ENCODE assay signal across 10 mouse cellular contexts in the genomic region with DNA sequence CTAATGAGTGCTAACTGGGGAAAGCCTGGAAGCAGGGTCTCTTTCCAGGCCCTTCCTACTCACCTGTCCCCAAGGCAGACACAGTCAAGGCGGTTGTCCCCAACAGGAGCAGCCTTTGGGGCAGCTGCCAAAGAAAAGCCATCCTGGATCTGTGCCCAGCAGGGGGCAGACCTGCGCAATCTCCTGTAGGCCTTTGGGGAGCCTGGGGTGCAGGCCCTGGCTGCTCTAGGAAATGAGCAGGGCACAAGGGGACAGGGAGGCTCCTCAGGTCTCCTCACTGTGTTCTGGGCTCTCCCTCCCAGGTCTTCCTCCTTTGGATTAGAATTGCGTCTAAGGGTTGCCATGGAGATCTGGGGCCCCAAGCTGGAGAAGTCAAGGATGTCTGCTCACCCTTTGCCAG. TPM values are rescaled to one million over a fixed set of nuclear protein-coding genes. Genes with fewer than 3 reads are reported as not detected.
A peak's percentile ranks its signal among the peaks of the same experiment; 100 is the strongest.
DNase-seq lines count a peak whose midpoint lies in the region; ATAC-seq and TF ChIP-seq lines count a peak whose summit lies in the region.
"Had no signal": no experiment of that assay in that cellular context is flagged by ENCODE, and none has a peak within 500 bp of the region (broad histone marks: within the 10 kb centered on the region; RNA-seq: fewer than 3 reads in every experiment).

No protein-coding gene starts in this region.

- TF ChIP-seq CTCF in cerebellum, adult 2 months (IDR thresholded peaks at IDR 0.05; ENCODE audit: borderline replicate concordance, insufficient read depth, low read depth, low read length): no peak

- DNase-seq in kidney, postnatal 25 days: peak; percentile 51 to 53
- DNase-seq in kidney, adult 11 months: no peak
- DNase-seq in T-cell, adult 2 months (ENCODE audit: low spot score): peak; percentile 58
- peak; percentile 44 to 73 for DNase-seq in spleen, postnatal 10 days (ENCODE audit: low spot score in 2 of 2)
- no peak for DNase-seq in layer of hippocampus, postnatal 25 days (ENCODE audit: extremely low spot score in 1 of 2, low spot score in 1 of 2)
- DNase-seq in MN1 (ENCODE audit: low spot score): no peak
- no peak for DNase-seq in cerebellum, adult 2 months

- no peak overlapping the region for H3K27ac ChIP-seq in cerebellum, adult 2 months (ENCODE audit: insufficient read depth, low read length)
- H3K27ac ChIP-seq: limb, embryonic 15.5 days had no signal

- no peak for TF ChIP-seq POLR2A in cerebellum, adult 2 months (IDR thresholded peaks at IDR 0.05; ENCODE audit: borderline replicate concordance, insufficient read depth, low read length)

- peak; percentile 67; the same call in 1 of the 2 replicates for ATAC-seq in erythroid progenitor cell, adult 5-6 weeks (replicated peaks; ENCODE audit: low FRiP score, poor library complexity, severe bottlenecking)

- no peak overlapping the region for H3K4me3 ChIP-seq in cerebellum, adult 2 months (replicated peaks; ENCODE audit: insufficient read depth, low read depth, low read length)
- H3K4me3 ChIP-seq: limb, embryonic 15.5 days had no signal

- H3K4me1 ChIP-seq in cerebellum, adult 2 months (ENCODE audit: control insufficient read depth, insufficient read depth, low read length): no peaks in the 10 kb centered on the region

- WGBS in cerebellum, adult 2 months: 30% methylated on average over 3 of the region's 3 CpGs

- no peaks in the 10 kb centered on the region for H3K27me3 ChIP-seq in cerebellum, adult 2 months (ENCODE audit: control insufficient read depth, insufficient read depth, low read length)

RNA-seq across cellular contexts. Expression of a gene that starts 7.4 kb away (rescaled TPM):
- total RNA-seq in erythroid progenitor cell, adult 5-6 weeks (2015; ENCODE audit: low replicate concordance): not detected in 2 replicates
- not detected in 2 replicates for total RNA-seq in erythroid progenitor cell, adult 5-6 weeks (2017; ENCODE audit: low replicate concordance)
- total RNA-seq in layer of hippocampus, postnatal 25 days (2021): not detected
- polyA plus RNA-seq in cerebellum, adult 2 months (2012; rRNA removed): not detected in 2 replicates
- polyA plus RNA-seq: stomach, embryonic 16.5 days had no signal

RNA-seq across cellular contexts. Expression of a gene that starts 11.7 kb away (rescaled TPM):
- total RNA-seq in erythroid progenitor cell, adult 5-6 weeks (2015; ENCODE audit: low replicate concordance): 167 and 183 TPM in 2 replicates
- total RNA-seq in erythroid progenitor cell, adult 5-6 weeks (2017; ENCODE audit: low replicate concordance): 154 and 178 TPM in 2 replicates
- 100 to 1,000 TPM; 105 to 147 TPM for total RNA-seq in layer of hippocampus, postnatal 25 days (2021)
- 162 and 169 TPM in 2 replicates for polyA plus RNA-seq in cerebellum, adult 2 months (2012; rRNA removed)

Comparison
In these comparisons a context has a peak if more than half of its experiments do, and no peak if none do; other contexts are left out.
1. DNase-seq: peak in kidney, postnatal 25 days (2 of 2), T-cell, adult 2 months (single experiment) and spleen, postnatal 10 days (2 of 2); none in kidney, adult 11 months (single experiment), layer of hippocampus, postnatal 25 days (0 of 2), MN1 (single experiment) and cerebellum, adult 2 months (0 of 2).